Mouse (Mus musculus): ENCODE measurements around the gene Cic. TPM values are rescaled to one million over a fixed set of nuclear protein-coding genes. Genes with fewer than 3 reads are reported as not detected.
A peak's percentile ranks its signal among the peaks of the same experiment; 100 is the strongest.

The Cic gene
- polyA plus RNA-seq, 1 experiment from 2014 or later = 48.8 TPM

DNA sequence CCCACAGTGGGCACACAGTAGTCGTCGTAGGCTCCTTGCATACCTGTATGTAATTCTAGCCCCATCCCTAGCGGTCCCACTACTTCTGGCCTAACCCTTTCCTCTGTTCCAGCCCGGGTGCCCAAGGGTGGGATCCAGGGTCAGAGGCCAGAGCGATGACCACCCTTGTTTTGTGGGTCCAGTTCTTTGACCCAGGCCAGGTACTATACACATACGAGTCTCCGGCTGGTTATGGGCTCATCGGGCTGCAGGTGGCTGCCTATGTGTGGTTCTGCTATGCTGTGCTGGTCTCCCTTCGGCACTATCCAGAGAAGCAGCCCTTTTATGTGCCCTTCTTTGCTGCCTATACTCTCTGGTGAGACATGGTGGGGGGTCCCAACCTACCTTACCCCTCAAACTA lies 41.9 kb downstream of the Cic start:
- no peak overlapping the region for H3K4me3 ChIP-seq (ENCODE audit: low read depth, low read length)
- H3K27me3 ChIP-seq (replicated peaks; ENCODE audit: control insufficient read depth, insufficient read depth, low read length) = peaks cover 37% of the 10 kb centered on the region
- no peaks in the 10 kb centered on the region for H3K9me3 ChIP-seq (ENCODE audit: control insufficient read depth, low read length)
- no peak for ATAC-seq (ENCODE audit: low read depth)
- H3K4me1 ChIP-seq (ENCODE audit: control insufficient read depth, insufficient read depth, low read length) = 0 out of 2 replicates have a peak, but pooled peaks cover 2% of the 10 kb centered on the region
- H3K9ac ChIP-seq (ENCODE audit: low read depth, low read length) = no peak overlapping the region
- no peak overlapping the region for H3K4me2 ChIP-seq (ENCODE audit: low read depth, low read length)
- no peak overlapping the region for H3K27ac ChIP-seq (replicated peaks; ENCODE audit: low read depth, low read length)
- DNase-seq (ENCODE audit: low spot score) = no peak
- 81% methylated on average over 9 of the region's 9 CpGs for WGBS
- no peaks in the 10 kb centered on the region for H3K36me3 ChIP-seq (ENCODE audit: control insufficient read depth, insufficient read depth, low read length)

DNA sequence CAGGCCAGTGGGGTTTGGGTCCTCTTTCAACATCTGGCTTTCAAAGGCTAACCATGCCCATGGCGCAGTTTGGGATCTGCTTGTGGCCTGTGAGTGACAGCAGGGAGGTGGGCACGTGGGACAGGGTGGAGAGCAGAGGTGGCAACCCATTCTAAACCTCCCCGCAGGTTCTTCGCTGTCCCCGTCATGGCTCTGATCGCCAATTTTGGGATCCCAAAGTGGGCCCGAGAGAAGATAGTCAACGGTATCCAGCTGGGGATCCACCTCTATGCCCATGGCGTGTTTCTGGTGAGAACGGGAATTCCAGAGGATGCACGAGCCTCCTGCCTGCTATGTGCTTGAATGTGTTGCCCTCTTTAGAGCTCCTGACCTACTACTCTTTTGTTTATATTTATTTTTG lies 43.7 kb downstream of the Cic start:
- no peak for ATAC-seq (ENCODE audit: low read depth)
- Histone ChIP-seq H3K27ac (replicated peaks; ENCODE audit: low read depth, low read length) (no peak overlapping the region), H3K9ac (ENCODE audit: low read depth, low read length) (no peak overlapping the region), H3K36me3 (ENCODE audit: control insufficient read depth, insufficient read depth, low read length) (no peaks in the 10 kb centered on the region), H3K4me2 (ENCODE audit: low read depth, low read length) (no peak overlapping the region), H3K4me3 (ENCODE audit: low read depth, low read length) (no peak overlapping the region), H3K9me3 (ENCODE audit: control insufficient read depth, low read length) (no peaks in the 10 kb centered on the region), H3K27me3 (replicated peaks; ENCODE audit: control insufficient read depth, insufficient read depth, low read length) (peaks cover 49% of the 10 kb centered on the region), H3K4me1 (ENCODE audit: control insufficient read depth, insufficient read depth, low read length) (peaks cover 7% of the 10 kb centered on the region; the same call in 1 of the 2 replicates)
- WGBS = 81% methylated on average over 11 of the region's 11 CpGs
- no peak for DNase-seq (ENCODE audit: low spot score)

DNA sequence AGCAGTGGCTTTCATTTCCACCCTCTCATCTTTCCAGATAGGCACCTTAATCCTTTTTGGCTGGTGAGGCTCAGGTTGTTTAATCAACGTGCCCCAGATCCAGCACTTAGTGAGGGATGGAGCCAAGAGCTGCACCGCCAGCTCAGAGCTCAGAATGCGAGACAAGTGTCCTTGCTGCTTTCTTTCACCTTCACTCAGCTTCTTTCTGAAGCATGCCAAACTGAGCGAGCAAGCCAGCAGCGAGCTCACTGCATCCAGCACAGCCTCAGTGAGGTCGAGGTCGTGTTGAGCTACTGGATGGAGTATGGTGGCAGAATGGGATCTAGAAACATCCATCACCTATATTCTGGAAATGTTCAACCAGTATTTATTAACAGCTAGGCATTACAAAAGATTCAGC lies 45.8 kb downstream of the Cic start:
- Histone ChIP-seq H3K4me2 (ENCODE audit: low read depth, low read length) (no peak overlapping the region), H3K9me3 (ENCODE audit: control insufficient read depth, low read length) (no peaks in the 10 kb centered on the region), H3K27me3 (replicated peaks; ENCODE audit: control insufficient read depth, insufficient read depth, low read length) (peaks cover 47% of the 10 kb centered on the region), H3K27ac (replicated peaks; ENCODE audit: low read depth, low read length) (no peak overlapping the region), H3K9ac (ENCODE audit: low read depth, low read length) (no peak overlapping the region), H3K4me3 (ENCODE audit: low read depth, low read length) (no peak overlapping the region), H3K4me1 (ENCODE audit: control insufficient read depth, insufficient read depth, low read length) (peaks cover 6% of the 10 kb centered on the region; the same call in 1 of the 2 replicates), H3K36me3 (ENCODE audit: control insufficient read depth, insufficient read depth, low read length) (no peaks in the 10 kb centered on the region)
- DNase-seq (ENCODE audit: low spot score) = no peak
- 33% methylated on average over 7 of the region's 7 CpGs for WGBS
- ATAC-seq (ENCODE audit: low read depth) = no peak

DNA sequence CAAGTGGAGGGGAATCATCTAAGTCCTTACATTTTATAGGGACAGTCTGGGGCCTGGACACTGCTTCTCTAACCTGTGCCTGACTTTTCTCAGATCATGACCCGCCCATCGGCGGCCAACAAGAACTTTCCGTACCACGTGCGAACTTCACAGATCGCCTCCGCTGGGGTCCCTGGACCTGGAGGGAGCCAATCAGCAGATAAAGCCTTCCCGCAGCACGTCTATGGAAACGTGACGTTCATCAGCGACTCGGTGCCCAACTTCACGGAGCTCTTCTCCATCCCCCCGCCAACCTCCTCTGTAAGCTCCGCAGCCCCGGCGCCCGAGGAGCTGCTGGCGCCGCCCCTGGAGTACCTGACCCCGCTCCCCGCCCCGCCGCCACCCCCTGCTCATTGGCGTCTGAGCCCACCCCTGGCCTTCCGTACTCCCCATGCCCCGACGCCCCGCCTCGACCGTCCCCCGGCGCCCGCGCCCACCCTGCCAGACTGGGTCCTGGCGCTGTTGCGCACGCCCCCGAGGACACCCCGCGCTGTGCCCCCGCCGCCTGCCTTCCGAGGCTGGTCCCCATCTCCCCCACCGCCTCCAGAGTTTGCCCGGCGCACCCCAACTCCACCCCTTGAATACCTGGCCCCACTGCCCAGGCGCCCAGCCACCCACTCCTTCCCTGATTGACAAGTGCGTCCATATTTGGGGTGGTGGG lies 47.3 kb downstream of the Cic start:
- Histone ChIP-seq H3K4me3 (ENCODE audit: low read depth, low read length) (peak overlapping the region; percentile 40), H3K9ac (ENCODE audit: low read depth, low read length) (peak overlapping the region; percentile 63), H3K4me2 (ENCODE audit: low read depth, low read length) (peak overlapping the region; percentile 81), H3K27me3 (replicated peaks; ENCODE audit: control insufficient read depth, insufficient read depth, low read length) (peaks cover 41% of the 10 kb centered on the region), H3K4me1 (ENCODE audit: control insufficient read depth, insufficient read depth, low read length) (peaks cover 6% of the 10 kb centered on the region; the same call in 1 of the 2 replicates), H3K9me3 (ENCODE audit: control insufficient read depth, low read length) (no peaks in the 10 kb centered on the region), H3K36me3 (ENCODE audit: control insufficient read depth, insufficient read depth, low read length) (no peaks in the 10 kb centered on the region), H3K27ac (replicated peaks; ENCODE audit: low read depth, low read length) (no peak overlapping the region)
- DNase-seq (ENCODE audit: low spot score) = no peak
- WGBS = 1% methylated on average over 25 of the region's 51 CpGs
- no peak for ATAC-seq (ENCODE audit: low read depth)

DNA sequence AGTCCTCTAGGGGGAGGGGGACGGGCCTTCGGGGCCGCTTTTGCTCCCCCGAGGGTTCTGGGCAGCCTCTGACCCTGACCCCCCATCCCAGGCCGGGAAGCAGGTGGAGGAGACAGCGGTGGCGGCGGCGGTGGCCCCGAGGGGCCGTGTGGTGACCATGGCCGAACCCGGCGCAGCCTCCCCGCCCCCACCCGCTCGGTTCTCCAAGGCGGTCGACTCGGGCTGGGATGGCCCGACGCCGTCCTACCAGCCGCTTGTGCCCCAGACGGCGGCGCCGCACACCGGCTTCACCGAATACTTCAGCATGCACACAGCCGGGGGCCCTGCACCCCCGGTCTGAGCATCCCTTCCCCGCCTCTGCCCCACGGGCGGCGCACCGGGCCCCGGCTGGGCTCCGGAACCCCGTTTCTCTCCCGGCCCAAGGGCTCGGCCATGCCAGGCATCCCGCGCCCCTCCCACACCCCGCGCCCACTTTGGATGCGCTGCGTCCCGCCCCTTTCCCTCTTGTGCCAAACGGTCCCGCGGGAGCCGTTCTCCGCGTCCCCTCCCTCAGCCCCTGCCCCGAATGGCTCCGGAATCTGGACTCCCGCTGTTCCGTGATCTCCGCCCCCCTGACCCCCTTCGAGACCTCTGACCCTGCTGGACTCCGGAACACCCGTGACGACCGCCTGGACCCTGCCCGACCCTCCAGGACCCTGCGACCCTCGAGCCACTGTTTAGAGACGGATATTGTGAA lies 48.0 kb downstream of the Cic start:
- ATAC-seq (ENCODE audit: low read depth) (no peak), DNase-seq (ENCODE audit: low spot score) (no peak)
- Histone ChIP-seq H3K9me3 (ENCODE audit: control insufficient read depth, low read length) (no peaks in the 10 kb centered on the region), H3K27me3 (replicated peaks; ENCODE audit: control insufficient read depth, insufficient read depth, low read length) (peaks cover 41% of the 10 kb centered on the region), H3K27ac (replicated peaks; ENCODE audit: low read depth, low read length) (no peak overlapping the region), H3K4me1 (ENCODE audit: control insufficient read depth, insufficient read depth, low read length) (peaks cover 6% of the 10 kb centered on the region; the same call in 1 of the 2 replicates), H3K9ac (ENCODE audit: low read depth, low read length) (peak overlapping the region; percentile 63), H3K4me2 (ENCODE audit: low read depth, low read length) (peak overlapping the region; percentile 81), H3K4me3 (ENCODE audit: low read depth, low read length) (peak overlapping the region; percentile 40), H3K36me3 (ENCODE audit: control insufficient read depth, insufficient read depth, low read length) (no peaks in the 10 kb centered on the region)
- under 1% methylated on average over 56 of the region's 69 CpGs for WGBS

DNA sequence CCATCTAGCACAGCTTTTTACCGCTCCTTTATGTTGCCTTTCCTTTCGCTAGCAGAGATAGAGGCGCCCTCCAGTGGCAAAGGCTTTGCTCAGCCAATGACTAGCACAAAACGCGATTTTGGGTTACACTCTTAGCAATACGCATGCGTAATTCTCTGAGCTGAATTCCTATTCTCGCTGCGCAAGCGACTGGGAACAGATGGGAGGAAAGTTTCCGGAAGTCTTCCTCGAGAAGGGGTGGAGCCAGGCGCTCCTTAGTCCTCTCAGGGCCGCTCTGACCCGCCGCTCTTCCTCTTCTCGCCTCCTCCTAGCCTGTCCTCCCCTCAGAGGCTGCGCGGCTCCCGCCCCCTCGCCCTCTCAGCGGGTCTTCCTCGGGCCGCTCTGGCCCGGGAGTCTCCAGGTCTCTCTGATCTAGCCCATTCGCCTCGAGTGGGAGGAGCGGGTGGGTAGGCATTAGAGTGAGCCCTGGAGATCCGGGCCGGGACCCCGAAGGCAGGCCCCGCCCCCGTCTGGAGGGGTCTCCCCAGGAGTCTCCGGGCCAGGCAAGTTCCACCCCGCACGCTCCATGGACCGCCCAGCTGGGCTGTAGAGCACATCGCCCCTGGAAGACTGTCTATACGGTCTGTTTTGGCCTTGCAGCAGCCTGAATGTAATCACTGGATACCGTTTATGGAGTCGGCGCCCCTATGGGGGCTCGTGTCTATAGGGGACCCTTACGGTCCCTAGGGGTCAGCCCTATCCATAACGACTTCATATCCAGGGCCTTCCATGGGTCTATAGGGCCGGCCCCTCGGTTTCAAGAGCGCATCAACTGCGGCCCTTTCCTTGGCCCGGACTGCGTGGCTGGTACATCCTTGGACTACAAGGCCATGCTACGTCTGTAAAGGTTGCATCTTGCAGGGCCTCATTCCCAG lies 49.3 kb downstream of the Cic start, which contains the start of gene Megf8:
Megf8 (plus strand) TSS at position 633 of the 914 bp plus-strand sequence.
- Histone ChIP-seq H3K27ac (replicated peaks; ENCODE audit: low read depth, low read length) (peak within 1 kb of the TSS; percentile 82), H3K9me3 (ENCODE audit: control insufficient read depth, low read length) (no peaks in the 10 kb centered on the region), H3K9ac (ENCODE audit: low read depth, low read length) (peak within 1 kb of the TSS; percentile 73), H3K36me3 (ENCODE audit: control insufficient read depth, insufficient read depth, low read length) (no peaks in the 10 kb centered on the region), H3K4me2 (ENCODE audit: low read depth, low read length) (peak within 1 kb of the TSS; percentile 81), H3K4me3 (ENCODE audit: low read depth, low read length) (peak within 1 kb of the TSS; percentile 65), H3K4me1 (ENCODE audit: control insufficient read depth, insufficient read depth, low read length) (peaks cover 13% of the 10 kb centered on the region; the same call in 1 of the 2 replicates), H3K27me3 (replicated peaks; ENCODE audit: control insufficient read depth, insufficient read depth, low read length) (peaks cover 34% of the 10 kb centered on the region)
- WGBS = 2% methylated on average over 49 of the region's 52 CpGs
- DNase-seq (ENCODE audit: low spot score) (peak; percentile 100), ATAC-seq (ENCODE audit: low read depth) (peak; percentile 99)

DNA sequence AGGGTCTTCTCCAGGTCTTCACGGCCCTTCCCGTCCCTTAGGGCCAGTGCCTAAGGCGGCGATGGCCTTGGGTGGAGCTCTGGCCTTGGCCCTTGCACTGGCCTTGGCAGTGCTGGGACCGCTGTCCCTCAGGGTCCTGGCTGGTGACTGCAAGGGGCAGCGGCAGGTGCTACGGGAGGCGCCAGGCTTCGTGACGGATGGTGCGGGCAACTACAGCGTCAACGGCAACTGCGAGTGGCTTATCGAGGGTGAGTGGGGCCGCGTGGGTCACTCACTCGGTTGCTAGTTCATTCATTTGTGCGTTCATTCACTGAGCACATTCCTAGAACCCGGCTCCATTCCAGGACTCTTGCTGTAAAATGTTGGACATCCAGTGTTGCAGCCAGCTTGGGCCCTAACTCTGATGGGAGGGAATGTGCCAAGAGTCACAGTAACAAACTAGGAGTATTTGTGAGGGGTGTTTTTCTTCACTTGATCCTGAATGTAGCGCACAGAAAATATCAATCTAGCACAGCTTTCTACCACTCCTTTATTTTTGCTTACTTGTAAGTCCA lies 50.0 kb downstream of the Cic start:
- DNase-seq (ENCODE audit: low spot score) = no peak
- 21% methylated on average over 21 of the region's 21 CpGs for WGBS

DNA sequence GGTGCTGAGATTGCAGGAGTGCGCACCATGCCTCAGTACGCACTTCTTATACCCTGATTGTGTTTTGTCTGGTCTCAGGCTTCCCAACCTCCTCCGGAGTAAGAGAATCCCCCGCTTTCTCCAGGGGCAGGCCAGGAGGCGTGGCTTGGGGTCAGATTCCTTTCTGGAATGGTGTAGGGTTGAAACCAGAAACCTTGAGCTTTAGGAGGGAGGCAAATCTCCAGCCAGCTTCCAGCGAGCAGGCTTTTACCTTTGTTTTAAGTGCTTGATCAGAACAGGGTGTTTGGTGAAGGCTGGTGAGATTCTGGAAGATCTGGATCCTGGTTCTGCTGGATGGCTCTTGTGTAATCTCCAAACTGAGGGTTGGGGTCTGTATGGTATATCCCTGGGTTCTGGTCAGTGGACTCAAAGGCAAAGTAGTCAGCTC lies 54.6 kb downstream of the Cic start:
- ATAC-seq (ENCODE audit: low read depth) = peak; percentile 92
- H3K9ac ChIP-seq (ENCODE audit: low read depth, low read length) = peak overlapping the region; percentile 42; the same call in 1 of the 2 replicates
- H3K4me2 ChIP-seq (ENCODE audit: low read depth, low read length) = peak overlapping the region; percentile 43
- peak; percentile 95 for DNase-seq (ENCODE audit: low spot score)
- no peaks in the 10 kb centered on the region for H3K27me3 ChIP-seq (replicated peaks; ENCODE audit: control insufficient read depth, insufficient read depth, low read length)
- H3K4me3 ChIP-seq (ENCODE audit: low read depth, low read length) = peak overlapping the region; percentile 24
- H3K36me3 ChIP-seq (ENCODE audit: control insufficient read depth, insufficient read depth, low read length) = no peaks in the 10 kb centered on the region
- WGBS = 4% methylated on average over 6 of the region's 6 CpGs
- H3K4me1 ChIP-seq (ENCODE audit: control insufficient read depth, insufficient read depth, low read length) = peaks cover 11% of the 10 kb centered on the region; the same call in 1 of the 2 replicates
- H3K9me3 ChIP-seq (ENCODE audit: control insufficient read depth, low read length) = no peaks in the 10 kb centered on the region
- H3K27ac ChIP-seq (replicated peaks; ENCODE audit: low read depth, low read length) = peak overlapping the region; percentile 90

More for the DNA sequence above, 50.0 kb downstream of the Cic start:
- Histone ChIP-seq H3K4me3 (ENCODE audit: low read depth, low read length) (peak overlapping the region; percentile 65), H3K4me2 (ENCODE audit: low read depth, low read length) (peak overlapping the region; percentile 80), H3K9me3 (ENCODE audit: control insufficient read depth, low read length) (no peaks in the 10 kb centered on the region), H3K27ac (replicated peaks; ENCODE audit: low read depth, low read length) (peak overlapping the region; percentile 82), H3K27me3 (replicated peaks; ENCODE audit: control insufficient read depth, insufficient read depth, low read length) (peaks cover 31% of the 10 kb centered on the region), H3K9ac (ENCODE audit: low read depth, low read length) (peak overlapping the region; percentile 73), H3K4me1 (ENCODE audit: control insufficient read depth, insufficient read depth, low read length) (peaks cover 14% of the 10 kb centered on the region; the same call in 1 of the 2 replicates), H3K36me3 (ENCODE audit: control insufficient read depth, insufficient read depth, low read length) (no peaks in the 10 kb centered on the region)
- ATAC-seq (ENCODE audit: low read depth) = no peak
